Mouse (Mus musculus): Measurements from ENCODE around the gene Ube2i.

Gene Ube2i

GRCm38 (mm10) chr17:25219492-25220295 lies 54.7 kb downstream of the Ube2i start:
- in situ Hi-C loops (cut with MseI, MboI), result no loop called here

GRCm38 (mm10) chr17:25218967-25219366 lies 55.5 kb downstream of the Ube2i start:
- in situ Hi-C loops (cut with MseI, MboI), result no loop called here

GRCm38 (mm10) chr17:25215431-25215830 lies 59.0 kb downstream of the Ube2i start:
- in situ Hi-C loops (cut with MseI, MboI), result no loop called here
